Mouse (Mus musculus): Measurements from ENCODE around the gene Srcap.
"Not testable (repeated sequence)": the region's sequence is repeated elsewhere in the genome, so short reads cannot be mapped to it uniquely, and the experiment has no call there.

GRCm38 (mm10) chr7:127488364-127488763 is 23.4 kb upstream of the Srcap start:
- not testable (repeated sequence) for TF ChIP-seq CTCF (IDR thresholded peaks at IDR 0.05; ENCODE audit: low read depth, low read length); POLR2A (IDR thresholded peaks at IDR 0.05; ENCODE audit: insufficient read depth, low read length); EP300 (IDR thresholded peaks at IDR 0.05; ENCODE audit: insufficient read depth, low read depth, low read length)
